Comparison of ENCODE assay signal across 24 mouse cellular contexts in genomic region chr4:22152971-22153544, GRCm38 (mm10).
DNase-seq lines count a peak whose midpoint lies in the region; ATAC-seq and TF ChIP-seq lines count a peak whose summit lies in the region.
"Had no signal": no experiment of that assay in that cellular context is flagged by ENCODE, and none has a peak within 500 bp of the region (broad histone marks: within the 10 kb centered on the region; RNA-seq: fewer than 3 reads in every experiment).

No protein-coding gene starts in this region.

- no peak overlapping the region for H3K4me3 ChIP-seq in midbrain, embryonic 11.5 days (ENCODE audit: low read depth, low read length)
- no peak overlapping the region for H3K4me3 ChIP-seq in midbrain, embryonic 10.5 days
- H3K4me3 ChIP-seq in CH12.LX (replicated peaks in 1 of 3; ENCODE audit: low read depth in 2 of 3, low read length in 2 of 3, poor library complexity in 1 of 3): no peak overlapping the region
- no peak overlapping the region for H3K4me3 ChIP-seq in midbrain, embryonic 13.5 days (replicated peaks)
- no peak overlapping the region for H3K4me3 ChIP-seq in forebrain, embryonic 10.5 days
- H3K4me3 ChIP-seq: erythroblast, embryonic 14.5 days; forebrain, embryonic 13.5 days; gastrocnemius, adult 2 months; heart, embryonic 15.5 days; hindbrain, embryonic 15.5 days; intestine, embryonic 15.5 days; layer of hippocampus, adult 2 months; midbrain, embryonic 12.5 days had no signal

- H3K9ac ChIP-seq in midbrain, embryonic 11.5 days (ENCODE audit: low read length): no peak overlapping the region
- no peak overlapping the region for H3K9ac ChIP-seq in CH12.LX (ENCODE audit: insufficient read depth, low read depth)
- no peak overlapping the region for H3K9ac ChIP-seq in midbrain, embryonic 13.5 days (replicated peaks)
- H3K9ac ChIP-seq: forebrain, embryonic 13.5 days; heart, embryonic 15.5 days; hindbrain, embryonic 15.5 days; intestine, embryonic 15.5 days; midbrain, embryonic 12.5 days had no signal

- ATAC-seq in midbrain, embryonic 11.5 days (ENCODE audit: low FRiP score): peak; percentile 40; the same call in 1 of the 2 replicates
- peak; percentile 55 for ATAC-seq in midbrain, embryonic 13.5 days
- ATAC-seq: intestine, embryonic 15.5 days had no signal

- no peak for TF ChIP-seq CTCF in CH12.LX (conservative IDR thresholded peaks at IDR 0.05 in 1 of 2, IDR thresholded peaks at IDR 0.05 in 1 of 2; ENCODE audit: low read depth in 2 of 2, low read length in 2 of 2)

- 0 out of 2 replicates have a peak, but pooled peaks have one; percentile 16 for TF ChIP-seq EP300 in CH12.LX (IDR thresholded peaks at IDR 0.05; ENCODE audit: low read length)

- no peak for TF ChIP-seq POLR2A in CH12.LX (IDR thresholded peaks at IDR 0.05; ENCODE audit: low read depth, low read length)

- no peak for TF ChIP-seq RAD21 in CH12.LX (IDR thresholded peaks at IDR 0.05; ENCODE audit: low read depth, low read length)

- in situ Hi-C loops in CH12.LX (cut with MboI; ENCODE audit: low pct_ligation_motif_present, low pct_unique_long_range_greater_than_20kb, low sequenced_read_pairs): no loop called here

- H3K4me1 ChIP-seq in midbrain, embryonic 11.5 days (ENCODE audit: control insufficient read depth, insufficient read depth, low read length): no peaks in the 10 kb centered on the region; the same call in 1 of the 2 replicates
- H3K4me1 ChIP-seq in midbrain, embryonic 10.5 days: peaks cover 13% of the 10 kb centered on the region
- peaks cover 7 to 25% of the 10 kb centered on the region in 2 experiments; a peak in 3 of 4 replicates for H3K4me1 ChIP-seq in CH12.LX (ENCODE audit: control insufficient read depth in 1 of 2, insufficient read depth in 2 of 2)
- H3K4me1 ChIP-seq in midbrain, embryonic 13.5 days (replicated peaks): peaks cover 20% of the 10 kb centered on the region
- 0 out of 2 replicates have a peak, but pooled peaks cover 2% of the 10 kb centered on the region for H3K4me1 ChIP-seq in forebrain, embryonic 10.5 days
- H3K4me1 ChIP-seq: heart, embryonic 15.5 days; intestine, embryonic 15.5 days had no signal

- H3K27ac ChIP-seq in midbrain, embryonic 11.5 days (ENCODE audit: low read depth, low read length): no peak overlapping the region
- H3K27ac ChIP-seq in midbrain, embryonic 10.5 days (replicated peaks): no peak overlapping the region
- no peak overlapping the region for H3K27ac ChIP-seq in CH12.LX (ENCODE audit: insufficient read depth, low read depth)
- H3K27ac ChIP-seq in midbrain, embryonic 13.5 days: peak overlapping the region; percentile 57; the same call in 1 of the 2 replicates
- H3K27ac ChIP-seq in forebrain, embryonic 10.5 days: no peak overlapping the region
- H3K27ac ChIP-seq: forebrain, embryonic 13.5 days; gastrocnemius, adult 2 months; heart, embryonic 15.5 days; hindbrain, embryonic 15.5 days; intestine, embryonic 15.5 days; layer of hippocampus, adult 2 months; macrophage; midbrain, embryonic 12.5 days had no signal

- DNase-seq in midbrain, embryonic 11.5 days (ENCODE audit: low spot score, missing footprints): no peak
- no peak for DNase-seq in midbrain, embryonic 10.5 days (ENCODE audit: low spot score)
- DNase-seq in CH12.LX (ENCODE audit: extremely low read depth): peak; percentile 70
- no peak for DNase-seq in forebrain, embryonic 10.5 days (ENCODE audit: extremely low spot score, low spot score)
- no peak for DNase-seq in spleen, postnatal 36 days (ENCODE audit: low spot score in 2 of 2)
- no peak for DNase-seq in natural killer cell, adult 2 months (ENCODE audit: low spot score in 2 of 2)
- DNase-seq: adrenal gland, postnatal 25 days; cerebellum, adult 9-10 months; gastrocnemius, adult 2 months; heart, postnatal 36 days; kidney, adult 9 months; kidney, postnatal 25 days; right cerebral cortex, postnatal 4 days; thymus, adult 2 months; thymus, postnatal 4 days had no signal

- no peaks in the 10 kb centered on the region for H3K9me3 ChIP-seq in midbrain, embryonic 11.5 days (ENCODE audit: control insufficient read depth, low read length)
- H3K9me3 ChIP-seq in midbrain, embryonic 10.5 days (replicated peaks): no peaks in the 10 kb centered on the region
- no peaks in the 10 kb centered on the region for H3K9me3 ChIP-seq in CH12.LX (replicated peaks; ENCODE audit: low read length)
- H3K9me3 ChIP-seq in midbrain, embryonic 13.5 days: no peaks in the 10 kb centered on the region
- H3K9me3 ChIP-seq in forebrain, embryonic 10.5 days: no peaks in the 10 kb centered on the region
- H3K9me3 ChIP-seq: forebrain, embryonic 13.5 days; heart, embryonic 15.5 days; hindbrain, embryonic 15.5 days; intestine, embryonic 15.5 days; midbrain, embryonic 12.5 days had no signal

- H3K27me3 ChIP-seq in midbrain, embryonic 11.5 days (ENCODE audit: control insufficient read depth, insufficient read depth, low read length): no peaks in the 10 kb centered on the region
- peaks cover 18% of the 10 kb centered on the region for H3K27me3 ChIP-seq in midbrain, embryonic 10.5 days (ENCODE audit: low read depth, poor library complexity, severe bottlenecking)
- H3K27me3 ChIP-seq in CH12.LX (replicated peaks): no peaks in the 10 kb centered on the region
- no peaks in the 10 kb centered on the region for H3K27me3 ChIP-seq in midbrain, embryonic 13.5 days
- H3K27me3 ChIP-seq in forebrain, embryonic 10.5 days (ENCODE audit: poor library complexity, severe bottlenecking): peaks cover 20% of the 10 kb centered on the region
- H3K27me3 ChIP-seq: hindbrain, embryonic 15.5 days; midbrain, embryonic 12.5 days had no signal

- dilution Hi-C loops in CH12.LX (cut with MboI; ENCODE audit: extremely low pct_ligation_motif_present, extremely low pct_unique_long_range_greater_than_20kb, low sequenced_read_pairs): no loop called here

- no peaks in the 10 kb centered on the region for H3K36me3 ChIP-seq in midbrain, embryonic 11.5 days (ENCODE audit: control insufficient read depth, insufficient read depth, low read length)
- H3K36me3 ChIP-seq in midbrain, embryonic 10.5 days: no peaks in the 10 kb centered on the region
- H3K36me3 ChIP-seq in CH12.LX (replicated peaks in 1 of 2; ENCODE audit: control insufficient read depth in 1 of 2, insufficient read depth in 1 of 2, low read length in 1 of 2): no peaks in the 10 kb centered on the region
- no peaks in the 10 kb centered on the region for H3K36me3 ChIP-seq in midbrain, embryonic 13.5 days
- H3K36me3 ChIP-seq in forebrain, embryonic 10.5 days (replicated peaks): no peaks in the 10 kb centered on the region
- H3K36me3 ChIP-seq: heart, embryonic 15.5 days; hindbrain, embryonic 15.5 days; intestine, embryonic 15.5 days; midbrain, embryonic 12.5 days had no signal

- 50% methylated on average over 7 of the region's 7 CpGs for WGBS in midbrain, embryonic 11.5 days
- WGBS in midbrain, embryonic 10.5 days: 42% methylated on average over 7 of the region's 7 CpGs
- WGBS in midbrain, embryonic 13.5 days: 40% methylated on average over 7 of the region's 7 CpGs
- 46% methylated on average over 7 of the region's 7 CpGs for WGBS in forebrain, embryonic 10.5 days

- no peaks in the 10 kb centered on the region for H3K79me2 ChIP-seq in CH12.LX (replicated peaks; ENCODE audit: control insufficient read depth, extremely low read depth, insufficient read depth, poor library complexity, severe bottlenecking)

- no peak overlapping the region for H3K4me2 ChIP-seq in midbrain, embryonic 11.5 days
- H3K4me2 ChIP-seq in CH12.LX (ENCODE audit: insufficient read depth, low read depth, poor library complexity, severe bottlenecking): peak overlapping the region; percentile 55; the same call in 1 of the 2 replicates
- H3K4me2 ChIP-seq in midbrain, embryonic 13.5 days (replicated peaks): no peak overlapping the region
- H3K4me2 ChIP-seq: forebrain, embryonic 13.5 days; heart, embryonic 15.5 days; intestine, embryonic 15.5 days; midbrain, embryonic 12.5 days had no signal

TF ChIP-seq in CH12.LX, 34 proteins besides CTCF, POLR2A, EP300 and RAD21:
- no peak for TF ChIP-seq GABPA (IDR thresholded peaks at IDR 0.05; ENCODE audit: insufficient replicate concordance, low read depth, low read length)
- peak; percentile 93 for TF ChIP-seq BHLHE40 (IDR thresholded peaks at IDR 0.05; ENCODE audit: low read depth, low read length)
- TF ChIP-seq ZC3H11A (IDR thresholded peaks at IDR 0.05; ENCODE audit: low read depth, low read length): no peak
- TF ChIP-seq TCF12 (IDR thresholded peaks at IDR 0.05; ENCODE audit: low read depth, low read length): peak; percentile 17; the same call in 1 of the 2 replicates
- no peak for TF ChIP-seq NELFE (IDR thresholded peaks at IDR 0.05; ENCODE audit: low read depth, low read length)
- TF ChIP-seq ETS1 (conservative IDR thresholded peaks at IDR 0.05; ENCODE audit: low read depth, low read length): peak; percentile 89
- no peak for TF ChIP-seq E2F4 (IDR thresholded peaks at IDR 0.05; ENCODE audit: insufficient replicate concordance, low read depth, low read length)
- 0 out of 2 replicates have a peak, but pooled peaks have one; percentile 28 for TF ChIP-seq ZNF384 (IDR thresholded peaks at IDR 0.05; ENCODE audit: low read depth, low read length)
- TF ChIP-seq MAFK (IDR thresholded peaks at IDR 0.05; ENCODE audit: insufficient replicate concordance, low read length): no peak
- TF ChIP-seq NRF1 (IDR thresholded peaks at IDR 0.05; ENCODE audit: low read depth, low read length): no peak
- no peak for TF ChIP-seq MEF2A (IDR thresholded peaks at IDR 0.05; ENCODE audit: borderline replicate concordance, low read depth, low read length)
- peak; percentile 51; the same call in 1 of the 2 replicates for TF ChIP-seq MAX (IDR thresholded peaks at IDR 0.05; ENCODE audit: low read length)
- TF ChIP-seq MYC (IDR thresholded peaks at IDR 0.05; ENCODE audit: low read depth, low read length): 0 out of 2 replicates have a peak, but pooled peaks have one; percentile 15
- no peak for TF ChIP-seq HCFC1 (IDR thresholded peaks at IDR 0.05; ENCODE audit: low read depth, low read length)
TF ChIP-seq in CH12.LX: peak in this region for 6.
